ENCODE assay signal across 8 mouse cellular contexts in the genomic region with DNA sequence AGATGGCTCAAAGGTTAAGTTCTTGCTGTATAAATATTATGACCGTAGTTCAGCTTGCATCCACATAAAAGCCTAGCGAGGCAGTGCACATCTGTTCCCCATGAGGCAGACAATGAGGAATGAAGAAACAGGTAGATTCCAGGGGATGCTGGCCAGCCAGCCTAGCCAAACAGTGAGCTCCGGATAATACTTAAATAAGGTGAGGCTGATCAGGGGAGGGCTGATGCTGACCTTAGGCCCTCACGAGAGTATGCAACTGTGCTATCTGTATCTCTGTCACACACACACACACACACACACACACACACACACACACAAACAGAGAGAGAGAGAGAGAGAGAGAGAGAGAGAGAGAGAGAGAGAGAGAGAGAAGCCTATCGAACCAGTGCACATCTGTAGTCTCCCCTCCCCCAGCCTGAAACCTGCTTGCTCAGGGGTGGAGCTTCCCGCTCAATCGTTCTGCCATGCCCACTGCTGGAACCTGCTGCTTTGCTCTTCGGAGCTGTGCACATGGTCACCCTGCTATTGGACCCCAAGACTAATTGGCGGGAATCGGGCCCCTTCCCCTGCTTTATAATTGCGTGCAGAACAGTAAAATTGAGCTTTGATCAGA. TPM values are rescaled to one million over a fixed set of nuclear protein-coding genes. Genes with fewer than 3 reads are reported as not detected.
DNase-seq lines count a peak whose midpoint lies in the region; ATAC-seq and TF ChIP-seq lines count a peak whose summit lies in the region.
"Not testable (repeated sequence)": the region's sequence is repeated elsewhere in the genome, so short reads cannot be mapped to it uniquely, and the experiment has no call there.

No protein-coding gene starts in this region.

- not testable (repeated sequence) for H3K9ac ChIP-seq in embryonic facial prominence, embryonic 12.5 days; intestine, postnatal 0 days (ENCODE audit: low read depth, low read length); limb, embryonic 12.5 days (replicated peaks); liver, embryonic 12.5 days; liver, embryonic 16.5 days (ENCODE audit: low read depth, low read length); stomach, embryonic 16.5 days (ENCODE audit: low read length)

- H3K4me1 ChIP-seq in embryonic facial prominence, embryonic 12.5 days; intestine, postnatal 0 days (replicated peaks; ENCODE audit: control insufficient read depth, insufficient read depth, low read length); liver, embryonic 12.5 days; liver, embryonic 16.5 days (ENCODE audit: control insufficient read depth, low read depth, low read length); stomach, embryonic 16.5 days (ENCODE audit: control insufficient read depth, insufficient read depth, low read length): not testable (repeated sequence)
- H3K4me1 ChIP-seq in limb, embryonic 12.5 days (replicated peaks), result peaks cover 13% of the 10 kb centered on the region

- not testable (repeated sequence) for H3K27ac ChIP-seq in embryonic facial prominence, embryonic 12.5 days; intestine, postnatal 0 days (ENCODE audit: low read depth, low read length); stomach, embryonic 16.5 days (ENCODE audit: low read length)
- H3K27ac ChIP-seq in limb, embryonic 12.5 days, result peak overlapping the region; percentile 56; the same call in 1 of the 2 replicates
- 0 out of 2 replicates have a peak overlapping the region, but pooled peaks have one; percentile 25 for H3K27ac ChIP-seq in liver, embryonic 12.5 days
- H3K27ac ChIP-seq in liver, embryonic 16.5 days (ENCODE audit: low read length), result peak overlapping the region; percentile 0; the same call in 1 of the 2 replicates

- not testable (repeated sequence) for H3K9me3 ChIP-seq in embryonic facial prominence, embryonic 12.5 days; intestine, postnatal 0 days (ENCODE audit: control insufficient read depth); limb, embryonic 12.5 days; liver, embryonic 12.5 days (replicated peaks); liver, embryonic 16.5 days (replicated peaks; ENCODE audit: control insufficient read depth, low read length); stomach, embryonic 16.5 days (replicated peaks; ENCODE audit: control insufficient read depth, low read length)

- H3K4me2 ChIP-seq in embryonic facial prominence, embryonic 12.5 days (replicated peaks), result peak overlapping the region; percentile 11; the same call in 1 of the 2 replicates
- peak overlapping the region; percentile 24; the same call in 1 of the 2 replicates for H3K4me2 ChIP-seq in intestine, postnatal 0 days (replicated peaks; ENCODE audit: low read depth)
- peak overlapping the region; percentile 37 for H3K4me2 ChIP-seq in limb, embryonic 12.5 days
- not testable (repeated sequence) for H3K4me2 ChIP-seq in liver, embryonic 12.5 days; liver, embryonic 16.5 days (ENCODE audit: low read depth, low read length); stomach, embryonic 16.5 days (ENCODE audit: low read depth, low read length)

- not testable (repeated sequence) for H3K27me3 ChIP-seq in embryonic facial prominence, embryonic 12.5 days; intestine, postnatal 0 days (replicated peaks; ENCODE audit: control insufficient read depth, insufficient read depth, low read length); limb, embryonic 12.5 days; liver, embryonic 12.5 days (replicated peaks); liver, embryonic 16.5 days (ENCODE audit: control insufficient read depth, insufficient read depth, low read depth, low read length); stomach, embryonic 16.5 days (ENCODE audit: control insufficient read depth, insufficient read depth, low read length)

- not testable (repeated sequence) for TF ChIP-seq CTCF in intestine, postnatal 0 days (IDR thresholded peaks at IDR 0.05; ENCODE audit: low read depth)

- not testable (repeated sequence) for H3K4me3 ChIP-seq in embryonic facial prominence, embryonic 12.5 days; intestine, postnatal 0 days (ENCODE audit: low read depth, low read length); limb, embryonic 12.5 days (replicated peaks); liver, embryonic 12.5 days; liver, embryonic 16.5 days (ENCODE audit: low read depth, low read length); stomach, embryonic 16.5 days (replicated peaks; ENCODE audit: low read length)

- DNase-seq in embryo, embryonic 11 days, result peak; percentile 13
- DNase-seq in heart, adult 11 months, result peak; percentile 67

- not testable (repeated sequence) for ATAC-seq in embryonic facial prominence, embryonic 12.5 days (ENCODE audit: insufficient number of reproducible peaks, insufficient read depth, low FRiP score, low TSS enrichment); intestine, postnatal 0 days; limb, embryonic 12.5 days (ENCODE audit: insufficient number of reproducible peaks, insufficient read depth, low FRiP score, low TSS enrichment, low read depth)
- ATAC-seq in liver, embryonic 12.5 days, result peak; percentile 44
- ATAC-seq in liver, embryonic 16.5 days (ENCODE audit: low read depth), result peak; percentile 45
- peak; percentile 37 for ATAC-seq in stomach, embryonic 16.5 days (ENCODE audit: insufficient read depth, low FRiP score)

- not testable (repeated sequence) for H3K36me3 ChIP-seq in embryonic facial prominence, embryonic 12.5 days; intestine, postnatal 0 days (ENCODE audit: control insufficient read depth, insufficient read depth); limb, embryonic 12.5 days; liver, embryonic 12.5 days; liver, embryonic 16.5 days (ENCODE audit: control insufficient read depth, insufficient read depth); stomach, embryonic 16.5 days (ENCODE audit: control insufficient read depth, insufficient read depth, low read length)

- 33% methylated on average over 10 of the region's 11 CpGs for WGBS in embryonic facial prominence, embryonic 12.5 days
- 21% methylated on average over 11 of the region's 11 CpGs for WGBS in intestine, postnatal 0 days
- WGBS in limb, embryonic 12.5 days, result 16% methylated on average over 11 of the region's 11 CpGs
- WGBS in liver, embryonic 12.5 days (ENCODE audit: insufficient replicate concordance), result 43% methylated on average over 11 of the region's 11 CpGs
- WGBS in liver, embryonic 16.5 days (ENCODE audit: insufficient replicate concordance), result 39% methylated on average over 10 of the region's 11 CpGs
- 26% methylated on average over 11 of the region's 11 CpGs for WGBS in stomach, embryonic 16.5 days

RNA-seq across cellular contexts. Expression of gene Abca8b, which starts 8.1 kb away (rescaled TPM):
- 0.81 and 0.90 TPM in 2 replicates for polyA plus RNA-seq in embryonic facial prominence, embryonic 12.5 days (2016; fragmentation: Nextera tagmentation; extraction: Ambion mirVana)
- 0.26 and 0.30 TPM in 2 replicates for polyA plus RNA-seq in intestine, postnatal 0 days (2015; fragmentation: Nextera tagmentation; extraction: Ambion mirVana)
- 1.7 and 2.3 TPM in 2 replicates for polyA plus RNA-seq in limb, embryonic 12.5 days (2016; fragmentation: Nextera tagmentation; extraction: Ambion mirVana)
- 5.2 TPM in 2 replicates for polyA plus RNA-seq in liver, embryonic 12.5 days (2016; fragmentation: Nextera tagmentation; extraction: Ambion mirVana)
- polyA plus RNA-seq in liver, embryonic 16.5 days (2015; fragmentation: Nextera tagmentation; extraction: Ambion mirVana), result 9.8 and 10.9 TPM in 2 replicates
- 0.92 and 1.5 TPM in 2 replicates for polyA plus RNA-seq in stomach, embryonic 16.5 days (2015; fragmentation: Nextera tagmentation; extraction: Ambion mirVana)
